Mouse (Mus musculus) ES-E14 (cell line): ENCODE measurements at regions not wholly inside any gene's neighbourhood (a gene's known extent, or its start where the extent isn't known, plus 50 kb on each side); places are given as distances from the start of the nearest gene placed in this dataset.

Experiments
- HCFC1 ChIP-seq: IDR thresholded peaks from 2 replicates; pipeline ENCODE4 v1.6.1; 2012; ENCODE audit warnings: low read length, inconsistent platforms, borderline replicate concordance; ENCODE audit not compliant: insufficient read depth
- MAFK ChIP-seq: IDR thresholded peaks from 2 replicates; pipeline ENCODE4 v1.6.1; 2014; ENCODE audit warnings: mild to moderate bottlenecking, low read depth, low read length, inconsistent platforms; ENCODE audit not compliant: insufficient read depth
- ZC3H11A ChIP-seq: IDR thresholded peaks from 2 replicates; pipeline ENCODE4 v1.6.1; 2012; ENCODE audit warnings: low read depth, mild to moderate bottlenecking, inconsistent platforms, low read length, borderline replicate concordance
- ZNF384 ChIP-seq: IDR thresholded peaks from 2 replicates; pipeline ENCODE4 v1.6.1; 2012; ENCODE audit warnings: low read depth, low read length, inconsistent platforms

GRCm38 (mm10) chr4:54646459-54646858 lies 298.4 kb upstream of the Zfp462 start:
- TF ChIP-seq ZNF384 (no peak), ZC3H11A (no peak), HCFC1 (no peak), MAFK (no peak)
